Mouse (Mus musculus): ENCODE measurements at regions not wholly inside any gene's neighbourhood (a gene's known extent, or its start where the extent isn't known, plus 50 kb on each side); places are given as distances from the start of the nearest gene placed in this dataset.

- Histone ChIP-seq H3K9me3 (ENCODE audit: control insufficient read depth, low read length) (no peaks in the 10 kb centered on the region), H3K4me1 (replicated peaks; ENCODE audit: control insufficient read depth, insufficient read depth, low read length) (no peaks in the 10 kb centered on the region), H3K36me3 (ENCODE audit: control insufficient read depth, insufficient read depth, low read length) (no peaks in the 10 kb centered on the region), H3K9ac (ENCODE audit: low read length) (no peak overlapping the region), H3K4me2 (ENCODE audit: low read length) (no peak overlapping the region), H3K4me3 (ENCODE audit: low read depth, low read length) (no peak overlapping the region), H3K27me3 (replicated peaks; ENCODE audit: control insufficient read depth, insufficient read depth, low read length) (no peaks in the 10 kb centered on the region), H3K27ac (ENCODE audit: low read depth) (no peak overlapping the region)
- ATAC-seq (replicated peaks; ENCODE audit: low FRiP score, low TSS enrichment, low read depth) (no peak; the same call in 1 of the 2 replicates), DNase-seq (ENCODE audit: low spot score) (no peak)
- WGBS, result 43% methylated on average over 8 of the region's 8 CpGs
Observed at GRCm38 (mm10) chr13:101062582-101062981, 229.4 kb upstream of the Slc30a5 start.

DNA sequence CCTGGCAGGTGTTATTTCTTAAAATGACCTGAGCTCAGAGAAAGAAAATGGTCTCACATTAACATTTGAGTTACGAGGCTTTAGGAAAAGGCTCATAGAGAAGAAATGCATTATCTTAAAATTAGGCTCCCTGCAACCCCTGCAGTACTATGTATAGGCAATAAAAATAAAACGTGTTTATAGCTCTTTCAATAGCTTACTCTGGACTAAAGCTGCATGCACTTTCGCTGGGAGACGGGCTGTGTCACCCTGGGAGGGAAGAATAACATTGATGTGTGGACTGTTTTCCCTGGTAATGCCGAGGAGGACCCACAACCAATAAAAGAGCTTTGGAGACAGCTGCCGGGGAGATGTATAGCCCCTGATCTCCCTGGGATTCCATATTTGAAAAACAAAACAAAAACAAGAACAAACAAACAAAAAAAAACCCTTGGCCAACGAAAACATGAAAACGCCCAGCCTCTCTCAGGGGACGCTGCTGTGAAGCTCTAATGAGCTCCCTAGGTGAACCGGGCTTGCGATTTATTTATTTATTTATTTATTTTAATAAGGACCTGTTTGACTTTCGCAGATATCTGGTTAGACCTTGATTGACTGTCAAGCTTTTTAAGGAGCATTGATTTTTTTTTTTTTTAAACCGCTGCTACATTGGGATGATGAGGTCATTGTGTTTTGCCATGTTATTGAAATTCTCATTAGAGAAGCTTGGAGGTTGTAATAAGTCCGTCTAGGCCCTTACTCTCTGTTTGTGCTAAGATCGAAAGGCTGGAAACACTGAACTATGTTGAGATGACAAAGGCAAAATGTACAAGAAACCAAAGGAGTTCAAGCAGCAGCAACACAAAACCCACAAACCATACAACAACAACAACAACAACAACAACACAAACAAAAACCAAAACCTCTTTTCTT is 228.3 kb upstream of the Slc30a5 start:
- DNase-seq (ENCODE audit: low spot score), result no peak
- no peaks in the 10 kb centered on the region for H3K4me1 ChIP-seq (replicated peaks; ENCODE audit: control insufficient read depth, insufficient read depth, low read length)
- H3K27ac ChIP-seq (ENCODE audit: low read depth), result no peak overlapping the region
- no peak for ATAC-seq (replicated peaks; ENCODE audit: low FRiP score, low TSS enrichment, low read depth)
- H3K4me3 ChIP-seq (ENCODE audit: low read depth, low read length), result no peak overlapping the region
- no peaks in the 10 kb centered on the region for H3K27me3 ChIP-seq (replicated peaks; ENCODE audit: control insufficient read depth, insufficient read depth, low read length)
- no peak overlapping the region for H3K9ac ChIP-seq (ENCODE audit: low read length)
- H3K4me2 ChIP-seq (ENCODE audit: low read length), result no peak overlapping the region
- no peaks in the 10 kb centered on the region for H3K9me3 ChIP-seq (ENCODE audit: control insufficient read depth, low read length)
- no peaks in the 10 kb centered on the region for H3K36me3 ChIP-seq (ENCODE audit: control insufficient read depth, insufficient read depth, low read length)
- 75% methylated on average over 15 of the region's 15 CpGs for WGBS

DNA sequence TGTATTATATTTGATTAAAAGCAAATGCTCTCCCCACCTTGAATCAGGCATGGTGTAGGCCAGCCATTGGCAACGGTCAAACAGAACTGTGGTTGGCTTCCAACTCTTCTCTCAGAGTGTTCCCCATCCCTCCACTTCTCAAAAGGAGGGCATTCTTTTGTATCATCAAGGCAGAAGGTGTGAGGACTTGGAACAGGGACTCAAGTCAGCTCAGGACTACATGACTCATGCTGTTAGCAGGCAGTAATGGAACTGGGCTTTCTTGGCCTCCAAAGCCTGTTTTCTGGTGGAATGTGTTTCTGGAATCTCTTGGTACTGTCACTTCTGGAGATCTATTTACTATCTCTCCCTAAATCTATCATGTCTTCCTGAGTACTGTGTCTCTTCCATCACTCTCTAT is 216.3 kb upstream of the Slc30a5 start:
- no peaks in the 10 kb centered on the region for H3K4me1 ChIP-seq (replicated peaks; ENCODE audit: control insufficient read depth, insufficient read depth, low read length)
- H3K9ac ChIP-seq (ENCODE audit: low read length), result no peak overlapping the region
- H3K9me3 ChIP-seq (ENCODE audit: control insufficient read depth, low read length), result no peaks in the 10 kb centered on the region
- H3K4me3 ChIP-seq (ENCODE audit: low read depth, low read length), result no peak overlapping the region
- H3K36me3 ChIP-seq (ENCODE audit: control insufficient read depth, insufficient read depth, low read length), result no peaks in the 10 kb centered on the region
- WGBS, result 86% methylated on average over 1 of the region's 1 CpGs
- DNase-seq (ENCODE audit: low spot score) (no peak), ATAC-seq (replicated peaks; ENCODE audit: low FRiP score, low TSS enrichment, low read depth) (no peak)
- H3K27ac ChIP-seq (ENCODE audit: low read depth), result no peak overlapping the region
- H3K27me3 ChIP-seq (replicated peaks; ENCODE audit: control insufficient read depth, insufficient read depth, low read length), result no peaks in the 10 kb centered on the region
- no peak overlapping the region for H3K4me2 ChIP-seq (ENCODE audit: low read length)

GRCm38 (mm10) chr13:101032594-101032993 is 199.4 kb upstream of the Slc30a5 start:
- Histone ChIP-seq H3K27me3 (replicated peaks; ENCODE audit: control insufficient read depth, insufficient read depth, low read length) (no peaks in the 10 kb centered on the region), H3K9me3 (ENCODE audit: control insufficient read depth, low read length) (no peaks in the 10 kb centered on the region), H3K36me3 (ENCODE audit: control insufficient read depth, insufficient read depth, low read length) (no peaks in the 10 kb centered on the region), H3K27ac (ENCODE audit: low read depth) (no peak overlapping the region), H3K9ac (ENCODE audit: low read length) (no peak overlapping the region), H3K4me1 (replicated peaks; ENCODE audit: control insufficient read depth, insufficient read depth, low read length) (no peaks in the 10 kb centered on the region), H3K4me3 (ENCODE audit: low read depth, low read length) (no peak overlapping the region), H3K4me2 (ENCODE audit: low read length) (no peak overlapping the region)
- no peak for ATAC-seq (replicated peaks; ENCODE audit: low FRiP score, low TSS enrichment, low read depth)
- DNase-seq (ENCODE audit: low spot score), result peak; percentile 74
- WGBS, result 75% methylated on average over 1 of the region's 1 CpGs

DNA sequence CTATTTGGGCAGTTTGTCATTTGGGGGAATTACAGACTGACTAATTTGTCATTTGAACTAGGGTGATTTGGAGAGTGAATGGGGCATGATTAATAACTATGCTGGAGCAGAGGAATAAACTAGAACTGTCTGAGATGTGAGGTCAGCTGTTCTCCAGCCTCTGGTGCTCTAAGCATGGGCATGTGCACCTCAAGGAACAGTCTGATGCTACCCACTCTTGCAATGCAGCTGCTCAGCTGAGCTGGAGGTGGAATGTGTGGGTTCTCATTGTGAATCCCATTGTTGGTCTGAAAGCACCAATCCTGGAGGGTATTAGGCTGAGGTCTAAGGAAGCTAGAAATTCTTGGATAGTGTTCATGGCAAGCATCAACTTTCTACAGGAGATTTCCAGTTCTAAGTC is 192.8 kb upstream of the Slc30a5 start:
- no peaks in the 10 kb centered on the region for H3K36me3 ChIP-seq (ENCODE audit: control insufficient read depth, insufficient read depth, low read length)
- DNase-seq (ENCODE audit: low spot score) (no peak), ATAC-seq (replicated peaks; ENCODE audit: low FRiP score, low TSS enrichment, low read depth) (no peak)
- no peaks in the 10 kb centered on the region for H3K27me3 ChIP-seq (replicated peaks; ENCODE audit: control insufficient read depth, insufficient read depth, low read length)
- no peak overlapping the region for H3K4me2 ChIP-seq (ENCODE audit: low read length)
- no peak overlapping the region for H3K4me3 ChIP-seq (ENCODE audit: low read depth, low read length)
- H3K27ac ChIP-seq (ENCODE audit: low read depth), result no peak overlapping the region
- no peak overlapping the region for H3K9ac ChIP-seq (ENCODE audit: low read length)
- no peaks in the 10 kb centered on the region for H3K9me3 ChIP-seq (ENCODE audit: control insufficient read depth, low read length)
- H3K4me1 ChIP-seq (replicated peaks; ENCODE audit: control insufficient read depth, insufficient read depth, low read length), result no peaks in the 10 kb centered on the region

GRCm38 (mm10) chr13:101025488-101025887 is 192.3 kb upstream of the Slc30a5 start:
- 80% methylated on average over 2 of the region's 2 CpGs for WGBS
- H3K27ac ChIP-seq (ENCODE audit: low read depth), result no peak overlapping the region
- no peak overlapping the region for H3K4me2 ChIP-seq (ENCODE audit: low read length)
- no peak for ATAC-seq (replicated peaks; ENCODE audit: low FRiP score, low TSS enrichment, low read depth)
- no peak for DNase-seq (ENCODE audit: low spot score)
- H3K27me3 ChIP-seq (replicated peaks; ENCODE audit: control insufficient read depth, insufficient read depth, low read length), result no peaks in the 10 kb centered on the region
- H3K4me3 ChIP-seq (ENCODE audit: low read depth, low read length), result no peak overlapping the region
- H3K36me3 ChIP-seq (ENCODE audit: control insufficient read depth, insufficient read depth, low read length), result no peaks in the 10 kb centered on the region
- H3K4me1 ChIP-seq (replicated peaks; ENCODE audit: control insufficient read depth, insufficient read depth, low read length), result no peaks in the 10 kb centered on the region
- no peak overlapping the region for H3K9ac ChIP-seq (ENCODE audit: low read length)
- no peaks in the 10 kb centered on the region for H3K9me3 ChIP-seq (ENCODE audit: control insufficient read depth, low read length)

GRCm38 (mm10) chr13:101024971-101025370 is 191.7 kb upstream of the Slc30a5 start:
- no peaks in the 10 kb centered on the region for H3K36me3 ChIP-seq (ENCODE audit: control insufficient read depth, insufficient read depth, low read length)
- no peak for DNase-seq (ENCODE audit: low spot score)
- no peaks in the 10 kb centered on the region for H3K4me1 ChIP-seq (replicated peaks; ENCODE audit: control insufficient read depth, insufficient read depth, low read length)
- no peak for ATAC-seq (replicated peaks; ENCODE audit: low FRiP score, low TSS enrichment, low read depth)
- no peaks in the 10 kb centered on the region for H3K9me3 ChIP-seq (ENCODE audit: control insufficient read depth, low read length)
- 77% methylated on average over 2 of the region's 2 CpGs for WGBS
- H3K4me2 ChIP-seq (ENCODE audit: low read length), result no peak overlapping the region
- H3K27me3 ChIP-seq (replicated peaks; ENCODE audit: control insufficient read depth, insufficient read depth, low read length), result no peaks in the 10 kb centered on the region
- H3K4me3 ChIP-seq (ENCODE audit: low read depth, low read length), result no peak overlapping the region
- no peak overlapping the region for H3K9ac ChIP-seq (ENCODE audit: low read length)
- H3K27ac ChIP-seq (ENCODE audit: low read depth), result no peak overlapping the region

DNA sequence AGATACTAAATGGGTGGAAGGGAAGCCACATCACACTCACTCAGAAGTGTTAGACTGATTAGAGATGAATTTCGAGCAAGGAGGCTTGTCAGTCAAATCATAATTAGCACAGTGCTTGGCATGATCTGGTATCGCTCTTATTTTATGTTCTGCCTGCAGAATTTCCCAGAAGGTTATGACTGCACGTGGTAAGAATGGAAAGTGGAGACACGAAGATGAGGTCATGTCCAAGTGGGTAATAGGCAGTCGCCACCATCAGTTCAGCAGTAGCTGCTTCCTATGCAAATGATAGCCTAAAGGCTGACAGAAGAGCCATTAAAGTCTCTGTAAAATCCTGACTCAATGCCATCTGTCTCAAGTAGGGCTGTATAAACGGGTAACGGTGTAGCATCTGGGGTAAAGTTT is 186.0 kb upstream of the Slc30a5 start:
- Histone ChIP-seq H3K4me1 (replicated peaks; ENCODE audit: control insufficient read depth, insufficient read depth, low read length) (no peaks in the 10 kb centered on the region), H3K27ac (ENCODE audit: low read depth) (no peak overlapping the region), H3K4me3 (ENCODE audit: low read depth, low read length) (no peak overlapping the region), H3K4me2 (ENCODE audit: low read length) (no peak overlapping the region), H3K27me3 (replicated peaks; ENCODE audit: control insufficient read depth, insufficient read depth, low read length) (no peaks in the 10 kb centered on the region), H3K9ac (ENCODE audit: low read length) (no peak overlapping the region), H3K36me3 (ENCODE audit: control insufficient read depth, insufficient read depth, low read length) (no peaks in the 10 kb centered on the region), H3K9me3 (ENCODE audit: control insufficient read depth, low read length) (no peaks in the 10 kb centered on the region)
- no peak for DNase-seq (ENCODE audit: low spot score)
- WGBS, result 72% methylated on average over 7 of the region's 7 CpGs
- no peak for ATAC-seq (replicated peaks; ENCODE audit: low FRiP score, low TSS enrichment, low read depth)

- ATAC-seq (replicated peaks; ENCODE audit: low FRiP score, low TSS enrichment, low read depth), result no peak
- Histone ChIP-seq H3K9ac (ENCODE audit: low read length) (no peak overlapping the region), H3K9me3 (ENCODE audit: control insufficient read depth, low read length) (no peaks in the 10 kb centered on the region), H3K4me3 (ENCODE audit: low read depth, low read length) (no peak overlapping the region), H3K27ac (ENCODE audit: low read depth) (no peak overlapping the region), H3K4me1 (replicated peaks; ENCODE audit: control insufficient read depth, insufficient read depth, low read length) (no peaks in the 10 kb centered on the region), H3K4me2 (ENCODE audit: low read length) (no peak overlapping the region), H3K27me3 (replicated peaks; ENCODE audit: control insufficient read depth, insufficient read depth, low read length) (no peaks in the 10 kb centered on the region), H3K36me3 (ENCODE audit: control insufficient read depth, insufficient read depth, low read length) (no peaks in the 10 kb centered on the region)
- 62% methylated on average over 6 of the region's 6 CpGs for WGBS
- DNase-seq (ENCODE audit: low spot score), result no peak
Observed at GRCm38 (mm10) chr13:101017041-101017440, 183.8 kb upstream of the Slc30a5 start.

Measured in intestine, embryonic 14.5 days (tissue).